Mouse (Mus musculus): ENCODE results near the gene Itpr1.

Itpr1 gene

GRCm38 (mm10) chr6:108321653-108322052 lies 108.8 kb downstream of the Itpr1 start:
- CTCF ChIA-PET, result no interaction called here

GRCm38 (mm10) chr6:108324464-108325025 lies 111.6 kb downstream of the Itpr1 start:
- POLR2A ChIA-PET, result interaction anchor here in 1 of 4 experiments (1.4 kb wide), 1 partner anchor 10 kb away, joined by 3 read pairs; no protein-coding TSS in a partner anchor

More at GRCm38 (mm10) chr6:108321653-108322052, 108.8 kb downstream of the Itpr1 start:
- POLR2A ChIA-PET, result interaction anchor here in 1 of 4 experiments (1.1 kb wide), 1 partner anchor 11 kb away, joined by 3 read pairs; no protein-coding TSS in a partner anchor

DNA sequence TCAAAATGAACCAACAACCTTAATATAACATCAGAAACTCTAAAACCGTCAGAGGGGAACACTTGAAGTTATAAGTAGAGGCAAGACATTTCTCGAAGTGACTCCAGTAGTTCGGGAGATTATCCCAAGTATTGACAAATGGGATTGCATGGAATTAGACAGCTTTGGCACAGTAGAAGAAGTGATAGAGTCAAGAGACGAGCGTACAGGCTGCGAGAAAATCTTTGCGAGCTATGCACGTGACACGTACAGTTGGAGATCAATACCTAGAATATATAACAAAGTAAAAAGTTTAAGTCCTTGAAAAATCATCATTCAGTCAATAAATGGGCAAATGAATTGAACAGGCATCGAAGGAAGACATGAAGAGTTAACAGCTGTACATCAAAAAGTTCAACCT lies 112.5 kb downstream of the Itpr1 start:
- ChIA-PET POLR2A (interaction anchor here in 2 of 4 experiments (1.0 to 1.2 kb wide), 2 partner anchors 12 to 89 kb away, joined by 3 read pairs; no protein-coding TSS in a partner anchor), CTCF (no interaction called here)

More at GRCm38 (mm10) chr6:108324464-108325025, 111.6 kb downstream of the Itpr1 start:
- CTCF ChIA-PET, result no interaction called here

DNA sequence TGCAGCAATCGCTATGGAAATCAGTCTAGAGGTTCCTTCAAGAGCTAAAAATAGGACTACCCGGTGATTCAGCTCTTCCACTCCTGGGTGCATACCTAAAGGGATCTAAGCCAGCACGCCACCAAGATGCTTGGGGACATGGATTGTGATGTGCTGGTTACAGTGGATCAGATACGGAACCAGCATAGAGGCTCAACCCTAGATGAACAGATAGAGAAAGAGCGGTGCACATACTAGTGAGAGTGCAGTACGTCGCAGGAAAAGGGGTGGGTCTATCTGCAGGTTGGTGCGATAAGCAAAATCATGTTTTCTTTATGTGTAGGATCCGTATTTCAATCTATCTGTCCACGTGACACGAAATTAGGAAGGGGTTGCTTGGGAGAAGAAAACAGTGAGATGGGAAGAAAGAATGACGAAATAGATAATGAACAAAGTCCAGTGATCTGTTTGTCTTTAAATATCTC lies 113.1 kb downstream of the Itpr1 start:
- ChIA-PET CTCF (no interaction called here), POLR2A (interaction anchor here in 2 of 4 experiments (1.0 to 1.4 kb wide), 3 partner anchors 13 to 112 kb away, joined by 3 to 8 read pairs (median 3); partner anchors contain the start of gene Itpr1 (in 1 of the 2))

DNA sequence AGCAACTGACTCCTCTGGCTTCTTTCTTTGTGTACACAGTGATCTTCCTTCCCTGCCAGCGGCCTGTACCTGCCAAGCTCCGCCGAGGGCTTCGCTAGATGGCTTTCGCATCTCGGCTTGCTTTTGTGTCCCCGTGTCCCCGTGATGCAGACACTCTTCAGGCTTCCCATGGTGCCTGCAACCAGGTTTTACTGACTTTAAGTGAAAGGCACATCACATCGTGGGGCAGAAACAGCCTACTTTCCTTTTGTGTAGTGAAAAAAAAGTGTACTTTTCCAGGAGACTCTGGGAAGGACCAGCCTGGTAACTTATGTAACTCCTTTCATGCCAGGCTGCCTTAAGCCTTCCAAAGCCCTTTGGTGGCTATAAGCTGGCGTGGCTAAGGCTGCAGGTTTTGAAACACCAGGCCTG lies 113.9 kb downstream of the Itpr1 start:
- POLR2A ChIA-PET, result interaction anchor here in 2 of 4 experiments (0.5 to 1.4 kb wide), 4 partner anchors 44 to 116 kb away, joined by 3 to 8 read pairs (median 4); partner anchors contain the start of gene Itpr1 (in 1 of the 2)
- CTCF ChIA-PET, result no interaction called here

- ChIA-PET CTCF (no interaction called here), POLR2A (interaction anchor here in 2 of 4 experiments (0.6 to 1.4 kb wide), 2 partner anchors 114 to 117 kb away, joined by 3 to 8 read pairs; partner anchors contain the start of gene Itpr1 (in 1 of the 2))
These were observed 114.7 kb downstream of the Itpr1 start for GRCm38 (mm10) chr6:108327561-108327960.

GRCm38 (mm10) chr6:108328296-108328695 lies 115.4 kb downstream of the Itpr1 start:
- ChIA-PET CTCF (no interaction called here), POLR2A (no interaction called here)

DNA sequence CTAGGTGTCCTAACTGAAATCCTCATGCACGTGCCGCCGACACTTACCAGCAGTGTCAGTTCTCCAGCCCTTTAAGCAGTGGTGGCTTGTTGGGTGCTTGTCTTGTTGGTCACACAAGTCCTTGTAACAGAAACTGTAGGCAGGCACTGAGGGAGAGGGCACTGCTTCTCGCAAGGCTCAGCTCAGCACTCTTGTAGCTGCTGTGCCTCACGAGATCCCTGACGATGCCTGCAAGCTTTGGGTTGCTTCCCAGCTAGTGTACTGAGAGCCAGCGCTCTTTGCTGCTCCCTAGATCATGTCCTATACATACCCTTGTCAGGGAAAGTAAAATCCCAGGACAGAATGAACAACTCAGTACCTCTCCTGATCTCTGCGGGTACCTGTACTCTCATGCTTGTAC lies 117.6 kb downstream of the Itpr1 start:
- ChIA-PET CTCF (no interaction called here), POLR2A (interaction anchor here in 2 of 4 experiments (0.6 to 0.8 kb wide), 2 partner anchors 46 to 330 kb away, joined by 3 read pairs; no protein-coding TSS in a partner anchor)

GRCm38 (mm10) chr6:108331268-108331667 lies 118.4 kb downstream of the Itpr1 start:
- CTCF ChIA-PET, result no interaction called here
- POLR2A ChIA-PET, result no interaction called here

DNA sequence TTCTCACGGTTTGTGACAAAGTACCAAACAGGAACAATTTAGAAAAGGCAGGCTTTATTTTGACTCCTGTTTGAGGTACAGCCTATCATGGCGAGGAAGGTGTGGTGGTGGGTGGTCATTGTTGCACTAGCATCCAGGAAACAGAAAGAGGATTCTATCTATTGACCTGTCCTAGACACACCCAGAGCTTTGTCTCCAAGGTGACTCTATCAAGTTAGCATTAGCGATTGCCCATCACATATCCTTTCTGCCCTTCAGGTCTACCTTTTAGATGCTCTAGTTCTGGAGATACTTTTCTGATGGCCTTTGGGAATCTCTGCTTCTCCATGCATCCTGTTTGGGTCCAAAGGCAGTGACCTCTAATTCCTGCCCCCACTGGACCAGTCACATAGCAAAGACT lies 121.2 kb downstream of the Itpr1 start:
- CTCF ChIA-PET, result interaction anchor here in 1 of 4 experiments (0.7 kb wide), 1 partner anchor 268 kb away, joined by 3 read pairs; no protein-coding TSS in a partner anchor
- POLR2A ChIA-PET, result interaction anchor here in 3 of 4 experiments (0.5 to 2.1 kb wide), 14 partner anchors 18 to 269 kb away, joined by 3 to 10 read pairs (median 3); partner anchors contain the start of genes Itpr1 (in 3 of the 3) and Setmar (in 1 of the 3)

GRCm38 (mm10) chr6:108335202-108335823 lies 122.4 kb downstream of the Itpr1 start:
- ChIA-PET POLR2A (interaction anchor here in 2 of 4 experiments (0.5 to 2.1 kb wide), 7 partner anchors 11 to 1586 kb away, joined by 3 to 10 read pairs (median 4); partner anchors contain the start of genes Itpr1 (in 2 of the 2) and Il5ra (in 1 of the 2)), CTCF (no interaction called here)

- POLR2A ChIA-PET, result interaction anchor here in 1 of 4 experiments (1.1 to 1.2 kb wide), 2 partner anchors 109 to 123 kb away, joined by 3 read pairs; no protein-coding TSS in a partner anchor
- CTCF ChIA-PET, result no interaction called here
These were observed 123.6 kb downstream of the Itpr1 start for GRCm38 (mm10) chr6:108336506-108336905.

DNA sequence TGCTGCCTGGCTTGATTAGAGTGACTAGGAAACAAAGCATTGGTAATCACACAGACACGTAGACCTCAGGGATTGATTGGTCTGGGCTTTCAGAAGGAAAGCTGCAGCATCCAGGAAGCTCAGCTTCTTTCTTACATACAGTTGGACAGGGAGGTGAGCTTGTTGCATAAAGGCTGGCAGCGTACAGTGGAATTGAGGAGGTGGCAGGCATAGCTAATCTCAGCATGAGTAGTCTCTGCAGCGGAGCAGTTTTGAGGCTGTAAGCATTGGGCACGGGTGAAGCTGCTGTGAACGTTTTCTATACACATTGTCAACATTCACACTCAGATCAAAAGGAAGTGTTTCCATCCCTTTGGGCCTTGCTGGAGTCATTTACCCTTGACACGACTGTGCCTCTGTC lies 124.4 kb downstream of the Itpr1 start:
- CTCF ChIA-PET, result interaction anchor here in 1 of 4 experiments (1.4 kb wide), 1 partner anchor 272 kb away, joined by 3 read pairs; the partner anchor contains the start of gene Setmar
- POLR2A ChIA-PET, result interaction anchor here in 2 of 4 experiments (1.0 to 1.2 kb wide), 3 partner anchors 109 to 124 kb away, joined by 3 read pairs; no protein-coding TSS in a partner anchor

- ChIA-PET CTCF (interaction anchor here in 1 of 4 experiments (1.4 kb wide), 1 partner anchor 273 kb away, joined by 3 read pairs; the partner anchor contains the start of gene Setmar), POLR2A (no interaction called here)
These were observed 125.5 kb downstream of the Itpr1 start for GRCm38 (mm10) chr6:108338362-108338761.

DNA sequence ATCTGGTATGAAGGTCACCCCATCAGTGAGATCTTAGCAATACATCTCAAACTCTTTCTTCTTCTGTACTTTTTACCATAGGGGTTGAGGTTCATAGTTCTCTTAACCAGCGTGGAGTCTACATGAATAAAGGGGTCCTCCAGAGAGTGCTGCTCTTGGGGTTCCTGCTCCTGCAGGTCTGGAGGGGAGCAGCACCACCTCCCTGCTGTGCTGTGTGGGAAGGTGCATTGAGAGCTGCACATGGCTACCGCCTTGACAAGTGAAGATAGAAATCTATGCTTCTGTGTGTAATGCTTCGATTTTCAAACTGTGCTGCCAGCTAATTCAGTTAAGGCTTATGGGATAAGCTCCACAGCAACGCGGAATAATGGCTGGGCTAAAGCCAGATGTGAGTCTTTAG lies 130.1 kb downstream of the Itpr1 start:
- CTCF ChIA-PET, result no interaction called here
- POLR2A ChIA-PET, result no interaction called here

DNA sequence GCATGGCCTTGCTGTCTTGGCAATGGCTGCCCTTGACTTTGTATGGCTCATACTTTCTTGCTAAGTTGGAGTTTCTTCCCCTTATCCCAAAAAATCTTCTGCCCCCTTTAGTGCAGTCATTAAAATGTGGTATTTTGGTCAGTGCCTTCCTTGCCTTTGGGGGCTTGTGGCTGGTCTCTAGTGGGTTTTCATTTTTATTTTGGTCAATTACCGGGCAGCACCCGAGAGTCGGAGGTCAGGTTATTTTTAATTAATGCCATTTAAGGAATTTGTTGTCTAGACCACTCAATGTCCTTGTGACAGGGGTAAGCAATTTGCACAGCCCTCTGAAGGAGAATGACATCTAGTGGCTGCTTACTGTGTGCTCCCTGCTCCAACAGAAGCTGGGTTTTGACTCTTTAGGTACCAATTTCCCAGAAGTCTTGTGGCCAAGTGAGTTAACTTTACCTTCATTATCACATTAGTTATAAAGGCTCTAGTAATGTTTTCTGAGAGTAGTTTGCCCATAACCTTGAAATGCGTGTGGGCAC lies 130.9 kb downstream of the Itpr1 start:
- CTCF ChIA-PET, result interaction anchor here in 1 of 4 experiments (0.5 kb wide), 1 partner anchor 256 kb away, joined by 3 read pairs; no protein-coding TSS in a partner anchor
- POLR2A ChIA-PET, result interaction anchor here in 1 of 4 experiments (0.6 to 1.2 kb wide), 4 partner anchors 12 to 131 kb away, joined by 3 to 4 read pairs (median 3); partner anchors contain the start of gene Itpr1

DNA sequence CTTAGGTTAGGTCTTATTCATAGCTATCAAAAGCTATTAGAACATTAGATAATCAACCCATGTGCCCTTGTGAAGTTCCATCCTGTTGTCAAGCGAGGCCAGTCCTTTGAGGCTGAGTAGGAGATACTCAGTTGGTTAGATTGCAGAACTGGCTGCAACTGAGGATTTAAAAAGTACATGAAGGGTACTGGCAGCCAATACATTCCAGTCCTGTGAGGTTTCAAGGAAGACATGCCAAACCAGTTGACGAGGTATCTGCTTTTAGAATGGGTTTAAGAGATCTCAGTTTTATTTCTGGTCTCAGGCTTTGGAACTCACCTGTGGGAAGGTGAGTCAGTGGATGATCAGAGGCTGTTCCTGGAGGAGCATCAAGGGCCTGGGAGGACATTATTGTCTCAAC lies 137.9 kb downstream of the Itpr1 start:
- ChIA-PET CTCF (no interaction called here), POLR2A (interaction anchor here in 1 of 4 experiments (0.7 kb wide), 1 partner anchor 46 kb away, joined by 3 read pairs; no protein-coding TSS in a partner anchor)

DNA sequence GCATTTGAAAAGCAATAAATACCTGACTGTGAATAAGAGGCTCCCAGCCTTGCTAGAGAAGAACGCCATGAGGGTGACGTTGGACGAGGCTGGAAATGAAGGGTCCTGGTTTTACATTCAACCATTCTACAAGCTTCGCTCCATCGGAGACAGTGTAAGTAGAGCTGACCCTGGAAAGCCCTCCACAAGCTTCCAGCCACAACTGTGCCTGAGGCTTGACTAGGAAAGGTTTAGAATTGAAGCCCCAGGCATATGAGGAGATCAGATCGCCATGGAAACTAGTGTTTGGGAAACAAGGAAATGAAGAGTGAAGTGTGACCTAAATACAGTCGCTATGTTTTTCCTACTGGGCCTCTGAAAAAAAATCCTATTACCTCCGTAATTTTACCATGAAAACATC lies 139.1 kb downstream of the Itpr1 start:
- ChIA-PET POLR2A (interaction anchor here in 2 of 4 experiments (1.0 to 1.3 kb wide), 3 partner anchors 18 to 139 kb away, joined by 3 read pairs; partner anchors contain the start of gene Itpr1 (in 2 of the 2)), CTCF (no interaction called here)

- POLR2A ChIA-PET, result interaction anchor here in 1 of 4 experiments (0.6 to 0.7 kb wide), 2 partner anchors 259 to 436 kb away, joined by 3 read pairs; no protein-coding TSS in a partner anchor
- CTCF ChIA-PET, result no interaction called here
These were observed 154.5 kb downstream of the Itpr1 start for GRCm38 (mm10) chr6:108367412-108367811.
